Mouse (Mus musculus): Measurements from ENCODE around the gene Swap70. TPM values are rescaled to one million over a fixed set of nuclear protein-coding genes. Genes with fewer than 3 reads are reported as not detected.

Gene Swap70
- polyA plus RNA-seq, 1 experiment from 2014 or later = 28.2 TPM

GRCm38 (mm10) chr7:110201933-110202332, 19.6 kb upstream of the Swap70 start:
- no peak overlapping the region for H3K4me2 ChIP-seq (ENCODE audit: low read depth, severe bottlenecking)
- DNase-seq (ENCODE audit: low spot score) = no peak
- H3K36me3 ChIP-seq (ENCODE audit: control insufficient read depth, insufficient read depth, low read length) = no peaks in the 10 kb centered on the region

DNA sequence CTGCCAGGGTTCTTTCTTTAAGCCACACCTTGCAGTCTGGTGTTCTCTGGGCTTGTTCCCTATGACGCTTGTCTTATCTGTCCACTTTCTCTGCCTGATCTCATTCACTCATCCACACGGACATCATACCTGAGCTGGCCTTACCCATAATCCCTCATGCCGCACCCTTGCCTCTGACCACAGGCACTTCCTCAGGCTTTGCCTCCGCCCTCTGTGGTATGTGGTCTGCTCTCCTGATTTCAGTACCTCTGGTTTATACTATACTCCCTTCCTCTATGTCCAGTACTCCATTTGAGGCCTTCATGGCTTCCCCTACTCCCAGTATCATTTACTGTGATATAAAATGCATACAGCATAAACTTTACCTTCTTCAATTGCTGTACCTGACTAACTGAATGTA, 17.3 kb upstream of the Swap70 start:
- Histone ChIP-seq H3K36me3 (ENCODE audit: control insufficient read depth, insufficient read depth, low read length) (no peaks in the 10 kb centered on the region), H3K9ac (ENCODE audit: low read length) (no peak overlapping the region), H3K27ac (replicated peaks; ENCODE audit: low read depth, low read length) (no peak overlapping the region), H3K9me3 (ENCODE audit: control insufficient read depth, low read length) (no peaks in the 10 kb centered on the region), H3K4me2 (ENCODE audit: low read depth, severe bottlenecking) (no peak overlapping the region), H3K27me3 (ENCODE audit: control insufficient read depth, insufficient read depth, low read length) (no peaks in the 10 kb centered on the region), H3K4me3 (ENCODE audit: low read depth, low read length) (no peak overlapping the region), H3K4me1 (ENCODE audit: control insufficient read depth, insufficient read depth, low read length) (no peaks in the 10 kb centered on the region)
- DNase-seq (ENCODE audit: low spot score) (no peak), ATAC-seq (ENCODE audit: insufficient number of reproducible peaks, low FRiP score, low TSS enrichment, low read depth) (no peak)
- WGBS = 87% methylated on average over 4 of the region's 4 CpGs

More at GRCm38 (mm10) chr7:110201933-110202332, 19.6 kb upstream of the Swap70 start:
- H3K27me3 ChIP-seq (ENCODE audit: control insufficient read depth, insufficient read depth, low read length) = no peaks in the 10 kb centered on the region
- H3K4me3 ChIP-seq (ENCODE audit: low read depth, low read length) = no peak overlapping the region
- H3K27ac ChIP-seq (replicated peaks; ENCODE audit: low read depth, low read length) = no peak overlapping the region
- 94% methylated on average over 6 of the region's 6 CpGs for WGBS
- no peak for ATAC-seq (ENCODE audit: insufficient number of reproducible peaks, low FRiP score, low TSS enrichment, low read depth)
- H3K9me3 ChIP-seq (ENCODE audit: control insufficient read depth, low read length) = no peaks in the 10 kb centered on the region
- no peaks in the 10 kb centered on the region for H3K4me1 ChIP-seq (ENCODE audit: control insufficient read depth, insufficient read depth, low read length)
- no peak overlapping the region for H3K9ac ChIP-seq (ENCODE audit: low read length)

- H3K27me3 ChIP-seq (ENCODE audit: control insufficient read depth, insufficient read depth, low read length) = no peaks in the 10 kb centered on the region
- no peak overlapping the region for H3K4me2 ChIP-seq (ENCODE audit: low read depth, severe bottlenecking)
- no peak overlapping the region for H3K27ac ChIP-seq (replicated peaks; ENCODE audit: low read depth, low read length)
- no peaks in the 10 kb centered on the region for H3K36me3 ChIP-seq (ENCODE audit: control insufficient read depth, insufficient read depth, low read length)
- H3K9me3 ChIP-seq (ENCODE audit: control insufficient read depth, low read length) = no peaks in the 10 kb centered on the region
- 88% methylated on average over 6 of the region's 6 CpGs for WGBS
- no peak overlapping the region for H3K4me3 ChIP-seq (ENCODE audit: low read depth, low read length)
- no peak for DNase-seq (ENCODE audit: low spot score)
- no peak for ATAC-seq (ENCODE audit: insufficient number of reproducible peaks, low FRiP score, low TSS enrichment, low read depth)
- no peak overlapping the region for H3K9ac ChIP-seq (ENCODE audit: low read length)
- H3K4me1 ChIP-seq (ENCODE audit: control insufficient read depth, insufficient read depth, low read length) = no peaks in the 10 kb centered on the region
Observed at GRCm38 (mm10) chr7:110208341-110208740, 13.2 kb upstream of the Swap70 start.

- ATAC-seq (ENCODE audit: insufficient number of reproducible peaks, low FRiP score, low TSS enrichment, low read depth) (no peak), DNase-seq (ENCODE audit: low spot score) (no peak)
- WGBS = 74% methylated on average over 6 of the region's 6 CpGs
Observed at GRCm38 (mm10) chr7:110209422-110209821, 12.1 kb upstream of the Swap70 start.

DNA sequence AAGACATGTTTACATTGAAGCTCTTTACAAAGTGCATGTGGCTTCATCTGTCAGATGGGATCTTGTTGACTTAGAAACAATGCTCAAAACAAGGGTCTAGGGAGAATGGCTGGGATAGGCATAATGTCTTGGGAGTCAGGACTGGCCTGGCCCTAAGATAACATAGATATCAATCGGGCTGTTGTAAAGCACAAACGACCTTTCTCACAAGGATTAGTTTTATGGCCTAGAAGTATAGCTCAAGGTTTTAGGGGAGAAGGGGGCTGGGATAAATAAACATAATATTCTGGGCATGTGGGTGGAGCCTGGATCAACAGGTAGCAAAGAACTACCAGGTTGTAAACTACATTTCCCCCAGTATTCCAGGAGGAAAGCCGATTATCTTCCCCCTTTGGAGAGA, 10.5 kb upstream of the Swap70 start:
- H3K4me2 ChIP-seq (ENCODE audit: low read depth, severe bottlenecking) = no peak overlapping the region
- 63% methylated on average over 3 of the region's 3 CpGs for WGBS
- H3K27me3 ChIP-seq (ENCODE audit: control insufficient read depth, insufficient read depth, low read length) = no peaks in the 10 kb centered on the region
- H3K27ac ChIP-seq (replicated peaks; ENCODE audit: low read depth, low read length) = no peak overlapping the region
- no peak overlapping the region for H3K9ac ChIP-seq (ENCODE audit: low read length)
- ATAC-seq (ENCODE audit: insufficient number of reproducible peaks, low FRiP score, low TSS enrichment, low read depth) = no peak
- H3K4me3 ChIP-seq (ENCODE audit: low read depth, low read length) = no peak overlapping the region
- H3K4me1 ChIP-seq (ENCODE audit: control insufficient read depth, insufficient read depth, low read length) = no peaks in the 10 kb centered on the region
- H3K9me3 ChIP-seq (ENCODE audit: control insufficient read depth, low read length) = no peaks in the 10 kb centered on the region
- no peaks in the 10 kb centered on the region for H3K36me3 ChIP-seq (ENCODE audit: control insufficient read depth, insufficient read depth, low read length)
- DNase-seq (ENCODE audit: low spot score) = no peak

More at GRCm38 (mm10) chr7:110209422-110209821, 12.1 kb upstream of the Swap70 start:
- no peaks in the 10 kb centered on the region for H3K4me1 ChIP-seq (ENCODE audit: control insufficient read depth, insufficient read depth, low read length)
- H3K4me2 ChIP-seq (ENCODE audit: low read depth, severe bottlenecking) = no peak overlapping the region
- no peak overlapping the region for H3K4me3 ChIP-seq (ENCODE audit: low read depth, low read length)
- no peaks in the 10 kb centered on the region for H3K9me3 ChIP-seq (ENCODE audit: control insufficient read depth, low read length)
- H3K27ac ChIP-seq (replicated peaks; ENCODE audit: low read depth, low read length) = no peak overlapping the region
- no peaks in the 10 kb centered on the region for H3K27me3 ChIP-seq (ENCODE audit: control insufficient read depth, insufficient read depth, low read length)
- H3K36me3 ChIP-seq (ENCODE audit: control insufficient read depth, insufficient read depth, low read length) = no peaks in the 10 kb centered on the region
- H3K9ac ChIP-seq (ENCODE audit: low read length) = no peak overlapping the region

GRCm38 (mm10) chr7:110214882-110215281, 6.6 kb upstream of the Swap70 start:
- no peak overlapping the region for H3K4me2 ChIP-seq (ENCODE audit: low read depth, severe bottlenecking)
- H3K4me1 ChIP-seq (ENCODE audit: control insufficient read depth, insufficient read depth, low read length) = no peaks in the 10 kb centered on the region
- DNase-seq (ENCODE audit: low spot score) (no peak), ATAC-seq (ENCODE audit: insufficient number of reproducible peaks, low FRiP score, low TSS enrichment, low read depth) (no peak)
- H3K36me3 ChIP-seq (ENCODE audit: control insufficient read depth, insufficient read depth, low read length) = no peaks in the 10 kb centered on the region
- H3K27me3 ChIP-seq (ENCODE audit: control insufficient read depth, insufficient read depth, low read length) = no peaks in the 10 kb centered on the region
- no peak overlapping the region for H3K27ac ChIP-seq (replicated peaks; ENCODE audit: low read depth, low read length)
- no peaks in the 10 kb centered on the region for H3K9me3 ChIP-seq (ENCODE audit: control insufficient read depth, low read length)
- no peak overlapping the region for H3K4me3 ChIP-seq (ENCODE audit: low read depth, low read length)
- WGBS = 85% methylated on average over 3 of the region's 3 CpGs
- H3K9ac ChIP-seq (ENCODE audit: low read length) = no peak overlapping the region

DNA sequence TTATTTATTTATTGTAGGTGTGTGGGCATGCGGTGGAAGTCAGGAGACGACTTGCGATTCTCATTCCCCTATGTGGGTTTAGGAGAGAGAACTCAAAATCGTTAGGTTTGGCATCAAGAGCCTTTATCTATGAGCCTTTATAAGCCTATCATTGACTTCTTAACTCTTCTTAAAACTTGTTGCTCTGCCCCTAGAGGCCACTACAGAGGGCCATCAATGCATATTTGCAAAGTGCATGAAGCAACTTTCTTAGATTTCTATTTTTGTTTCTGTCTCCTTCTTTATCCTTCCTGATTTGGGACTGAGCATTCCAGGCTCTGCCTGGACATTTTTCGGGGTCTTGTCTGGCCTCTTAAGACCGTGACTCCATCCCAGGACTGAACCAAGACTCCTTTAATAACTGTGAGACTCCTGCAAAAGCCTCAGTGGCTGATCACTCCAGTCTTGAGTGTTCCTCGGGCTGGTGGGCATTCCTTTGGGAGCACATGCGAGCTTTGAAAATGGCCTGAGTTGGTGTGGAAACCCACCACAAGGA, 393 bp upstream of the Swap70 start:
- WGBS = 20% methylated on average over 8 of the region's 8 CpGs
- Histone ChIP-seq H3K27me3 (ENCODE audit: control insufficient read depth, insufficient read depth, low read length) (no peaks in the 10 kb centered on the region), H3K36me3 (ENCODE audit: control insufficient read depth, insufficient read depth, low read length) (peaks cover 3% of the 10 kb centered on the region), H3K9me3 (ENCODE audit: control insufficient read depth, low read length) (no peaks in the 10 kb centered on the region), H3K9ac (ENCODE audit: low read length) (peak overlapping the region; percentile 95; the same call in 1 of the 2 replicates), H3K4me3 (ENCODE audit: low read depth, low read length) (peak overlapping the region; percentile 78), H3K27ac (replicated peaks; ENCODE audit: low read depth, low read length) (peak overlapping the region; percentile 94; the same call in 1 of the 2 replicates), H3K4me2 (ENCODE audit: low read depth, severe bottlenecking) (peak overlapping the region; percentile 41), H3K4me1 (ENCODE audit: control insufficient read depth, insufficient read depth, low read length) (no peaks in the 10 kb centered on the region)
- ATAC-seq (ENCODE audit: insufficient number of reproducible peaks, low FRiP score, low TSS enrichment, low read depth) (peak; percentile 61), DNase-seq (ENCODE audit: low spot score) (no peak)

DNA sequence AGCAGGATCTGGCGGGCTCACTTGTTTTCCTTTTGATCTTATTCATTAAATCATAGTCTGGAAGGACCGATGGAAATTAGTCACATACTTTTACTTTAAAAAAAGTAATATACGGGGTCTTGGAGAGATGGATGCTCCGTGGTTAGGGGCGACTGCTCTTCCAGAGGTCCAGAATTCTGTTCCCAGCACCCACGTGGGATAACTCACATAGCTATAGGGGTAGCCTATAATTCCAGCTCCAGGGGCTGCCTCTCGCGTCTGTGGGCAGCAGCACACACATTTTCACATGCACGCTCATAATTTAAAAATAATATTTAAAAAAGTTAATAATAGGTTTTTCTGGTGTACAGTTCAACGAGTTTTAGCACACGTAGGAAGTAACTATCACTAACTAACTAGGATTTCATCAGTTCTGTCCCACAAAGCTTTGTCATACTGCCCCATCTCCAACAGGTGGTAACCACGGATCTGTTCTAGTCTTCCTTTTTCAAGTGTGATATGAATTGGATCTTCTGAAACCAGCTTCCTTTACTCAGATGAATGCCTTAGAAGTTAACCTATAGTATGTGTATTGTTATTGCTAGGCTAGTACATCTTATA, 1.2 kb downstream of the Swap70 start:
- ATAC-seq (ENCODE audit: insufficient number of reproducible peaks, low FRiP score, low TSS enrichment, low read depth) = no peak
- no peaks in the 10 kb centered on the region for H3K27me3 ChIP-seq (ENCODE audit: control insufficient read depth, insufficient read depth, low read length)
- no peaks in the 10 kb centered on the region for H3K4me1 ChIP-seq (ENCODE audit: control insufficient read depth, insufficient read depth, low read length)
- peak overlapping the region; percentile 41 for H3K4me2 ChIP-seq (ENCODE audit: low read depth, severe bottlenecking)
- H3K27ac ChIP-seq (replicated peaks; ENCODE audit: low read depth, low read length) = no peak overlapping the region
- DNase-seq (ENCODE audit: low spot score) = peak; percentile 25
- no peaks in the 10 kb centered on the region for H3K9me3 ChIP-seq (ENCODE audit: control insufficient read depth, low read length)
- no peak overlapping the region for H3K9ac ChIP-seq (ENCODE audit: low read length)
- H3K4me3 ChIP-seq (ENCODE audit: low read depth, low read length) = peak overlapping the region; percentile 78
- WGBS = 17% methylated on average over 12 of the region's 12 CpGs
- H3K36me3 ChIP-seq (ENCODE audit: control insufficient read depth, insufficient read depth, low read length) = peaks cover 3% of the 10 kb centered on the region
